Mouse (Mus musculus): ENCODE results near the gene Taar7d.

GRCm38 (mm10) chr10:23977958-23978357, 49.1 kb upstream of the Taar7d start:
- TF ChIP-seq POLR2A (IDR thresholded peaks at IDR 0.05; ENCODE audit: low read depth, low read length) = no peak
- TF ChIP-seq CTCF (conservative IDR thresholded peaks at IDR 0.05; ENCODE audit: insufficient read depth, insufficient read length, low read depth, low read length) = no peak

All from kidney, adult 2 months (tissue).